Mouse (Mus musculus) adrenal gland, postnatal 4 days (tissue): ENCODE measurements around the gene Ranbp10. TPM values are rescaled to one million over a fixed set of nuclear protein-coding genes. Genes with fewer than 3 reads are reported as not detected.

ENCODE experiments used
- DNase-seq, 2 experiments: peaks; one replicate each; pipeline ENCODE4 v3.0.0; 2021 to 2022; ENCODE audit warnings: low spot score in 2 of 2, mixed read lengths in 2 of 2
- total RNA-seq, 2 experiments: library from RNA; stranded (reverse); gene quantifications; 2 replicates each; pipeline ENCODE4 v1.2.3; 2021

Ranbp10 gene
- total RNA-seq, 2 experiments from 2014 or later = 36.5 to 37.6 TPM

GRCm38 (mm10) chr8:105793331-105793730 lies 33.8 kb downstream of the Ranbp10 start:
- no peak for DNase-seq

GRCm38 (mm10) chr8:105789626-105790025 lies 37.5 kb downstream of the Ranbp10 start:
- DNase-seq = no peak

DNA sequence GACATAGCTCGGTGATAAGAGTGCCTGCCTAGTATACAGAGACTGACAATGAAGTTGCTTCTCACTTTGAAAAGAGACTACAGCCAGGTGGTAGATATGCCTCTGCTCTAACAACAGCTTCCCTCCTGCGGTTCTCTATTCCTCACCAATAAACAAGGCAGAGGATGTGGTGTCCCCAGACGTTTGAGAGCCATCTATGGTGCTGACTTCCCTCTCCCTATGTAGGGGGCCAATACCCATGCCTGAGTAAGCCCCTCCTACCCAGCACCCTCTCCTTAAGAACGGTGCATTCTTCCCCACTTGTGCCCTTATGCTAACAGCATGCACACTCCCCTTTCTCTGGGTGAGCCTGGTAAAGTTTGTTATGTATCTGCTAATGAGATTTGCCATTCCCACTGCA lies 38.2 kb downstream of the Ranbp10 start:
- DNase-seq = no peak

DNA sequence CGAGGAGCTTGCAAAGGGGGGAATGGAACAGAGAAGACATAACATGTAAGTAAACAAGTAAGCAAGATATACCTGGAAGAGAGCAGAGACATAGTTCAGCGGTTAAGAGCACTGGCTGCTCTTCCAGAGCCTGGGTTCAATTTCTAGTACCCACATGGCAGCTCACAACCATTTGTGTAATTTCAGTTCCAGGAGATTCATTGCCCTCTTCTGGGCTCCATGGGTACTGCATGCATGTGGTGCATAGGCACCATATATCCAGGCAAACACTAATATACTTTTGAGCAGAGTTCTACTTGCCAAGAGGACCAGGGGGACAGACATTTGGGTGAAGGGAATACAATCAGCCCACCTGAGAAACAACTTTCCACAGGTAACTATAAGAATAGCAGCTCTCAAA lies 38.9 kb downstream of the Ranbp10 start:
- no peak for DNase-seq

- no peak for DNase-seq
Observed at GRCm38 (mm10) chr8:105780298-105780697, 46.9 kb downstream of the Ranbp10 start.

DNA sequence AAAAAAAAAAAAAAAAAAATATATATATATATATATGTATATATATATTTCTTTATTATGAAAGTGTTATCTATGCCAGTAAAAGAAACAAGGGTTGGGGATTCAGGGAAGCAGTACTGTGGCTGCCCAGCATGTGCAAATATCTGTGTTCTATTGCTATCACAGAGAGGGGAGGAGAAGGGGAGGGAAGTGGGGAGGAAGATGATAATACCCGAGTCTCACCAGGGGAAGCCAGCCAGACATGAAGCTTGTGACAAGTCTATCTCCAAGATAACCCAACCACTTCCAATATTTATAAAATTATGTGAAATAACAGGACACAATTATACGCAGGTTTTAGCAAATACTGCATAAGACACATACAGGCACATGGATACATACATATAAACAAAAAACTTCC lies 49.3 kb downstream of the Ranbp10 start:
- no peak for DNase-seq

GRCm38 (mm10) chr8:105774498-105774897 lies 52.7 kb downstream of the Ranbp10 start:
- DNase-seq = no peak

DNA sequence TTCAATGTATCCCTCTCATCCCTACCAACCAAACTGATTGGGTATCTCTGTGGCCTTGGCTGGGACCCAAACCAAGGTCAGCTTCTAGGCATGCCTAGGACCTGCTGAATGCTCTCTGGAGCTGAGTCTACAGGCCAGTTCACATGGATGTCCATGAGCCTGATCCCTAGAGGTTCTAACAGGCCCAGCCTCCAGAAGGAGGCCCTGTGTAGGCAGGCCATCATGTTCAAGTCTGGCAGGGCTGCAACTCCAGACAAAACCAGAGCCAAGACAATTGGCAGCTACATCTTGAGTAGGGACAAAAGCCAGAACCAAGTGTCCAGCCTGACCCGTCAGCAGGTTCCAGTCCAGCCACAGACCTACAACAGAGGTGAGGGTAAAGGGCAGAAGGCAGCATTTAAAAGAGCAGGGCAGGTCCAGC lies 53.7 kb downstream of the Ranbp10 start:
- DNase-seq = no peak

DNA sequence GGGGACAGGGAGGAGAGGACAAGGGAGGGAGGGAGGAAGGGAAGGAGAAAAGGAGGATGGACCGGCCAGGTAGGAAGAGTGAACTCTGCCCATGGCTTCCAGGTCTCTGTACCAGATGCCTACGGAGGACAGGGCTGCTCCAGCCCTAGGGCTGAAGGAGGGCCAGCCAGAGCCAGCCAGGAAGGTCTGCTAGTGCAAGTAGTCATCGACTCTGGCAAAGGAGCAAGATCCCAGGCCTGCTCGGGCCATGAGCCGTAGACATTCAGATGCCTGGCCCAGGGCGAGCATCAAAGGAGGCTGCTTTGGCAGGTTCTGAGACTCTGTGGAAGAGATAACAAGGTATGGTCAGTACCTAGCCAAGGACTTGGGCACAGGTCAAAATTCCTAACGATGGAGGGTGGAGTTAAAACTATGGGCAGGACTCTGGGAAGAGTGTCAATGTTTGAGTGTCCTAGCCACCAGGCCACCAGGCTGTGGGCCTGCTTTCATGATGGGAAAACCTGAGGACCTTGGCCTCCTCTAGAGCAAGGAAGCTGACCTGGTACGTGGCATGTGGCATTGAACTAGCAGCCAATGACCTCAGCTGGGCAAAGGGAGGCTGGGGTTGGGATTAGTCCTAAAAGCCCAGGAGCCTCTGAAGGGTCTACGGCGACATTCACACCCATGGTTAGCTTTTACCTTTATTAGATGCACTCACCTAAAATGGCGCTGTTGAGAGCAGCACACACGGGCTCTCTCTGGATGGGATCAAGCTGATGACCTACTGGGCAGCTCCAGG lies 55.6 kb downstream of the Ranbp10 start:
- DNase-seq = no peak

DNA sequence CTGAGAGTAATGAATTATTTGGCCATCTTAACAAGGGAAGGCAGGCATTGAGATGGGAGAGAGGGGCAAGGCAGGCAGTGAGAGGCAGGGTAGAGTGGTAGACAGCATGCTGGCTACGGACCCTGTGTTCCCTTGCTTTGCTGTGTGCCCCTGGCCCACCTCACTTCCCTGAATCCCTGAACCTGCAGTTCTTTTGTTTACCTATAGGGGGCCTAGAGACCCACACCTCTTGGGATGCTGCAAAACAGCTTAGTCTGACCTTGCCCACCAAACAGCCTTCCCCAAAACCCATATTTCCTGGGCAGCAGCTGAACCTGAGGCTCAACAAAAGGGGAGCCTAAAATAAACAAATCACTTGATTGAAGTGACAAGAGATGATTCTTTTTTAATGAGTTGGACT lies 56.5 kb downstream of the Ranbp10 start:
- no peak for DNase-seq

DNA sequence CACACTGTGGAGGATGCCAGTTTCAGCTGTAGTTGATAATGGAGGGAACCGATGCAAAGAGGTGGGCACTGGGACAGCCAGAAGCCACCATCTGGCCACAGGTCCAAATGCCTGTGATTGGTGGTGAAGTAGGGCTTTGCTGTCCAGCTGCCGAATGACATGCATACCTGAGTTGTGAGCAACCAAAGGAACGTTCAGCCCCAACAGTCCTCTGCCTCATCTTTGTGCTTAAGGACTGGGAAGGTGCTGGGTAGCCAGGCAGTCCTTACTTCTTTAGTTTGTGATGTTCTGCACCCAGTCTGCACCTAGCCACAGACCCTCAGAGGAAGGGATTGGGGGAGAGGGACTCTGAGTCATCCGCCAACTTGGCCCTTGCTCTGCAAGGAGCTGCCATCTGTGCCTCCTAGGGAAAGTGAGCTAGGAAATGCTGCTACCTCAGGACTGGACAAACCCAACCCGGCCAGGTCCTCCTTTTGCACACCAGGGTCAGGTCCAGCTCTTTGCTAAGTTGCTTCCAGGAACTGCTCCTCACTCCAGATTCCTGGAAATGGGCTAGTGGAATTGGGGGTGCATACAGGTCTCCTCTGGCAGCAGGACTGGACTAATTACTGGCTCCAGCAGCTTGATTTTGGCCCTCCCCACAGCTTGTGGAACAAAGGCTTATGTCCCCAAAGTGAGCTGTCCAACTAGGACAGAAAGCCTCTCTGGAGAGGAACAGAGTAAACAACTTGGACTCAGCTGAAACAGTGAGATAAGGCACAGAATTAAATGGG lies 58.5 kb downstream of the Ranbp10 start:
- no peak for DNase-seq

- peak; percentile 96 to 98 for DNase-seq
Observed at GRCm38 (mm10) chr8:105758277-105759108, 68.7 kb downstream of the Ranbp10 start, which contains the start of gene Gfod2. Gfod2 (minus strand) TSS chr8:105758664.

GRCm38 (mm10) chr8:105757796-105758276 lies 69.3 kb downstream of the Ranbp10 start:
- DNase-seq = no peak

GRCm38 (mm10) chr8:105754688-105755087 lies 72.5 kb downstream of the Ranbp10 start:
- no peak for DNase-seq

- DNase-seq = no peak
Observed at GRCm38 (mm10) chr8:105753916-105754315, 73.2 kb downstream of the Ranbp10 start.

- peak; percentile 38 to 78 for DNase-seq
Observed at GRCm38 (mm10) chr8:105750606-105751005, 76.5 kb downstream of the Ranbp10 start.

DNA sequence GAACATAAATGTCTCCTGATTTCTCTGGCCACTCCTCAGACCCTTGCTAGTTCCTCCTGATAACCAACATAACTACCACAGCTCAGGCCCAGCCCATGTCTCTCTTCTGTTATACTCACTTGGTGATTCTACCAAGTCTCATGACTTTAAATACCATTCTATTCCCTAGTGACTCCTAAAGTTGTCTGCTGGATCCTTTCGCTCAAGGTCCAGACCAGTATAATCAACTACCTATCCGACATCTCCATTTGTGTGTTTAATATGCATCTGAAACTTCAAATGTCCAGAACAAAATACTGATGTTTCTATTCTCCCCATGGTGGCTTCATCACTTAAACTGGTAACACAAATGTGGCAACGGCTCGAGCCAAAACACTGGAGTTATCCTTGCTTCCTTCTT lies 83.8 kb downstream of the Ranbp10 start:
- no peak for DNase-seq

DNA sequence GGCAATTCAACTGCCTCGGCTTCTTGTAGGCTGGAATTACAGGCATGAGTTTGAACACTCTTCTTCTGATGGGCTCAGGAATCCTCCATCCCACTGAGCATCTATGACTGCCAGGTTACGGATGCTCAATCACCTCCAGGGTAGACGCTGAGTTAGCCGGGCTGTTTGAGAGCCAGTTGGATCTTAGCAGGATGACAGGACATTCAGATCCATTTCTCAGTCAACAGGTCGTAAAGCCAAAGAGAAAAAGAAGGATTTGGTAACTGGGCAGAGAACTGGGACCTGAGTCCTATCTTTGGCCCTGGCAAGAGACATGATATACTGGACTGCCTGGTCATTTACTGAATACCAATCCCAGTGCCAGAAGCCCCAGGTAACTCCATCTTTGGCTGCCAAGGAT lies 87.9 kb downstream of the Ranbp10 start:
- DNase-seq = no peak

GRCm38 (mm10) chr8:105732186-105732585 lies 95.0 kb downstream of the Ranbp10 start:
- no peak for DNase-seq

DNA sequence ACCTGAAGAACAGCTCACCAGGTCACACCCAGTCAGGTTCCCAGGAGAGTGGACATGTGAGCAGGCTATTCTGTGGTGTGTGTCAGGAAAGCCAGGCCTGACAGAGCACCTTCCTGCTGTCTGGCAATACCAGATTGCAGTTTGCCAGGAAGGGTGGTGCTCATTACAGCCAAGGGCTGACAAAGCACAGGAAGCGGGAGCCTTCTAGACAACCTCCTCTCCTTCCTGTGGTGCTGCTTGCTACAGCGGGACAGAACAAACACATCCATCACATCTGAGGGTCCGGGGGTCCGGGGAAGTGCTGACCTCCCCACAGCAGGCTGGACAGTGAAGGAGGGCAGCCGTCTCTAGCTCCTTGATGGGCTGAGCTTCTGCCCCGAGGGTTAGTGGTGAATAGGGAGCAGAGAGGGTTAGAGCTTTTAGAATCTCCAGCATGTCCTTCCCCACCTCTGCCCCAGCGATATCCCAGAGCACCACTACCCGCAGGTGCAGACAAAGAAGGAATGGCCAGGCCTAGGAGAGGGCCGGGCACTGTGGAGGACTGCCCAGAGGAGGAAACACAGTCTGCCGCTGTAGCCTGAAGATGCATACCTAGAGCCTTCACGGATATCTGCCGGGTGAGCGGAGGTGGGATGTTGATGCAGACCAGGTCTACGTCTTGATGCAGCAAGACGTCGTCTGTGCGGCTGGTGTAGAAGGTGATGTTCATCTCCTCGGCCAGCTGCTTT lies 99.6 kb downstream of the Ranbp10 start:
- no peak for DNase-seq

GRCm38 (mm10) chr8:105725726-105726125 lies 101.4 kb downstream of the Ranbp10 start:
- no peak for DNase-seq
